Mouse (Mus musculus) midbrain, embryonic 12.5 days (tissue): ENCODE results near the gene Cyb561d1. TPM values are rescaled to one million over a fixed set of nuclear protein-coding genes. Genes with fewer than 3 reads are reported as not detected.

Experiments
- ATAC-seq: fragments of 200-750 bp; cut with Nextera tagmentation; 2 replicates; pipeline ENCODE4 v1.8.0; 2017; ENCODE audit warnings: low read depth, moderate TSS enrichment, moderate library complexity; ENCODE audit not compliant: low FRiP score
- H3K27ac ChIP-seq: fragments of 300-500 bp; sonication (generic); replicated peaks from 2 replicates; pipeline ENCODE4 v1.5.1; 2016; ENCODE audit warnings: mild to moderate bottlenecking
- H3K27me3 ChIP-seq: fragments of 300-500 bp; sonication (generic); 2 replicates; pipeline ENCODE4 v1.6.1; 2016; ENCODE audit warnings: mild to moderate bottlenecking
- H3K36me3 ChIP-seq: fragments of 300-500 bp; sonication (generic); 2 replicates; pipeline ENCODE4 v1.6.1; 2016
- H3K4me1 ChIP-seq: fragments of 300-500 bp; sonication (generic); 2 replicates; pipeline ENCODE4 v1.6.1; 2016
- H3K4me2 ChIP-seq: fragments of 300-500 bp; sonication (generic); replicated peaks from 2 replicates; pipeline ENCODE4 v1.6.1; 2016; ENCODE audit warnings: mild to moderate bottlenecking, moderate library complexity
- H3K4me3 ChIP-seq: fragments of 300-500 bp; sonication (generic); 2 replicates; pipeline ENCODE4 v1.5.1; 2016; ENCODE audit warnings: mild to moderate bottlenecking
- H3K9ac ChIP-seq: fragments of 300-500 bp; sonication (generic); replicated peaks from 2 replicates; pipeline ENCODE4 v1.6.1; 2016; ENCODE audit warnings: mild to moderate bottlenecking, moderate library complexity
- H3K9me3 ChIP-seq: fragments of 300-500 bp; sonication (generic); 2 replicates; pipeline ENCODE4 v1.6.1; 2016; ENCODE audit warnings: mild to moderate bottlenecking
- WGBS: fragments of 180-500 bp; shearing (Covaris S2); methylation state at CpG from one replicate; pipeline ENCODE4 v1.1.7; 2016; 5-methylcytosine and 5-hydroxymethylcytosine counted together
- polyA plus RNA-seq: library from polyadenylated mRNA; unstranded; fragments of >200 nt; fragmentation: Nextera tagmentation; extraction: Ambion mirVana; gene quantifications from 2 replicates; pipeline ENCODE4 v1.2.1, GENCODE M21; 2016

Gene Cyb561d1
- polyA plus RNA-seq, 1 experiment from 2014 or later, result 5.6 TPM

DNA sequence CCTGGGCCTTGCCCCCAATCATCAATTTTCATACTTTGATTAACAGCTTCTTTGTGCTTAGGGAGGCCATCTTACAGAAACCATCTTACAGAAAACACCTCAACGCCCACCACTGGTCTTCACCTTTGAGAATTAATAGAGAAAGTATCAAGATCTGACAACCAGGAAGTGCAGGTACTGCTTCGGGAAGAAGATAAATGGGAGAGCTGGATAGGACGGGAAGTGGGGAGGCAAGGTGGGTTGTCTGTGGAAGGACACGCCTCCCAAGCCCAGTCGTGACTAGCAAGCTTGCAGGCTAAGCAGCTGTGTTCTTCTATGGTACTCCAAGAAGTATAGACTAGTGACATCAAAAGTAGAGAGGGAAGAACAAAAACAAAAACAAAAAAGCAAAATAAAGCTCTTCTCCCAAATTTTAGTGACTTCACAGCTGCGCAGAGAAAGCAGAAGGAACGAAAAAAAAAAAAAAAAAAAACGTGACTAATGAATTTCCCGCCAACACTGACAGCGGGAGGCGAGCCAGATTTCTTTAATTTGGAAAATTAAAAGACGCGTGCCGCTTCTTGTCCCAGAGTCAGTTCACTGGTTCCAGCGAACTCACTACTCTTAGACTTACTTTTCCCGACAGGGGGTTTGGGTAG lies 15.4 kb downstream of the Cyb561d1 start:
- Histone ChIP-seq H3K9ac (peak overlapping the region; percentile 80; the same call in 1 of the 2 replicates), H3K4me2 (peak overlapping the region; percentile 93), H3K9me3 (no peaks in the 10 kb centered on the region), H3K36me3 (no peaks in the 10 kb centered on the region), H3K27ac (no peak overlapping the region), H3K4me1 (peaks cover 22% of the 10 kb centered on the region), H3K4me3 (peak overlapping the region; percentile 84), H3K27me3 (peaks cover 19% of the 10 kb centered on the region)
- WGBS, result 5% methylated on average over 16 of the region's 16 CpGs
- ATAC-seq, result no peak

DNA sequence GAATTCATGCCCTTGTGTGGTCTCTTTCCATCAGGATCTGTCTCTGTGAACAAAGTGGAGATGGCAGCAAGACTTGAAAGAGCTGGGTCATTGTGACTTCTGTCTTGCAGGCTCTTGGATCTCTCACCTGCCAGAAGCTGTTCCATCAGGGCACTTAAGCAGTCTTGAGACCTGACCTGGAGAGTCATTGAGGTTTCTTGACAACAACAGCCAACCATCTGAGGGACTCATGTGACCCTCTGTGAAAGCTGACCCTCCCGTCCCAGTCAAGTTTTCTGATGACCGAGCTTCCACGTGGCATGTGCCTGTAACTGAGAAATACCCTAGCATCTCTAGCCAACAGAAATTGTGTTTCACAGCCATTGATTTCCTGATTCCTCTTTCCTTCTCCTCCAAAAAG lies 16.3 kb downstream of the Cyb561d1 start:
- Histone ChIP-seq H3K4me1 (peaks cover 25% of the 10 kb centered on the region), H3K27me3 (peaks cover 19% of the 10 kb centered on the region), H3K4me3 (no peak overlapping the region), H3K4me2 (no peak overlapping the region), H3K36me3 (no peaks in the 10 kb centered on the region), H3K9me3 (no peaks in the 10 kb centered on the region), H3K9ac (no peak overlapping the region), H3K27ac (no peak overlapping the region)
- WGBS, result 79% methylated on average over 3 of the region's 3 CpGs
- ATAC-seq, result no peak

DNA sequence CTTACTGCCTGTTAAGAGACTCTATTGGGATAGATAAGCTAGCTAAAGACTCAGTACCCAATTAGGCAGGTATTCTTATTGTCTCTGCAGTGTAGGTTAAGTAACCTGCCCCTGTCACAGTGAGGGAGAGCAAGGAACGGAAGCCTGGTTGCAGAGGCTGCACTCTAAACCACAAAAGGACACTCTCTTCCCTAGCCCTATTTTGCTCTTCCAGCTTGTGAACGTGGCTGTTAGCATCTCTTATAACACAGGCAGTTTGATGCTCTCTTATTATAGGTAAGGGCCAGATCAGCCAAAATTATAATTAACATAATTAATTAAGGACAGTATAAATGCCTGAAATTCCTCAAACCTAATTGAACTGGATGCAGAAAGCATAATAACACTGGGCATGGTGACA lies 20.5 kb downstream of the Cyb561d1 start:
- 51% methylated on average over 2 of the region's 2 CpGs for WGBS
- Histone ChIP-seq H3K27me3 (peaks cover 8% of the 10 kb centered on the region), H3K4me3 (no peak overlapping the region), H3K4me2 (no peak overlapping the region), H3K27ac (no peak overlapping the region), H3K9ac (no peak overlapping the region), H3K9me3 (no peaks in the 10 kb centered on the region), H3K4me1 (peaks cover 10% of the 10 kb centered on the region), H3K36me3 (no peaks in the 10 kb centered on the region)
- no peak for ATAC-seq

DNA sequence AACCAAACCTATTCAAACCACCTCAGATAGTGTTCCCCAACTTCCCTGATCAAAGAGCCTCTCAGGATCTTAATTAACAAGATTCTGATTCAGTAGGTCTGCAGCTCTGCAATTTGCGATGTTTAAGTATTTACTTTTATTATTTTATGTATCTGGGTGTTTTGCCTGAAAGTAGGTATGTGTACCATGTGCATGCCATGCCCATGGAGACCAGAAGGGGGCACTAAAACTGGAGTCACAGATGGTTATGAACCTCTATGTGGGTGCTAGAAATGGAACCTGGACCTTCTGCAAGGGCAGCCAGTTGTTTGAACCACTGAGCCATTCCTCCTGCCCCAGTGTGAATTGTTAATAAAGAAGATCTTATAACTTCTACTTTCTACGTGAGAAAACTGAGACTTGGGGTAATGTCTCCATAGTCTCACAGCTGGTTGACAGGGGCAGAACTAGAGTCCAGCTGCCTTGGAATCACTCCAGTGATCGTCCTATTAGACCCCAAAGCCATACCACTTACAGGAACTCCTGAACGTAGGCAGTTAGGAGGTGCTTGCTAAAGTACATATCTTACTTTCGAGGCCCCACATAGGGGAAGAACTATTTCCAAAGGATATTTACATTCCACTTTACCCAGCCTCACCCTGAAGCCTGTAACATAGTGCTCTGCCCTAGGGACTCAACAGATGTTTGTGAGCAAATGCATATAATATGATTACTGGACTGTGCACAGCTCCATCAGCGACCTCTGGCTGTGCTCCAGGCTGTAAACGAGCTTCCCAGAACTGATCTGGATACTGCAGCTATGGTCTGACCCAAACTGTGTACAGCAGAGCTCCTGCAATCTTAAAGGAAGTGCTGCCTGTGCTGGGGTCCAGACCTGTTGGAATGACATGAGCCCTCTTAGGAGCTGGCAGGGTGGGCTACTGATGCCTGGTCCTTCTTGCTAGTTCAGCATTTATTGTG lies 22.0 kb downstream of the Cyb561d1 start:
- WGBS, result 83% methylated on average over 7 of the region's 7 CpGs
- Histone ChIP-seq H3K9ac (no peak overlapping the region), H3K4me3 (no peak overlapping the region), H3K27ac (no peak overlapping the region), H3K9me3 (no peaks in the 10 kb centered on the region), H3K4me2 (no peak overlapping the region), H3K36me3 (no peaks in the 10 kb centered on the region), H3K4me1 (peaks cover 24% of the 10 kb centered on the region), H3K27me3 (no peaks in the 10 kb centered on the region; the same call in 1 of the 2 replicates)
- ATAC-seq, result no peak

DNA sequence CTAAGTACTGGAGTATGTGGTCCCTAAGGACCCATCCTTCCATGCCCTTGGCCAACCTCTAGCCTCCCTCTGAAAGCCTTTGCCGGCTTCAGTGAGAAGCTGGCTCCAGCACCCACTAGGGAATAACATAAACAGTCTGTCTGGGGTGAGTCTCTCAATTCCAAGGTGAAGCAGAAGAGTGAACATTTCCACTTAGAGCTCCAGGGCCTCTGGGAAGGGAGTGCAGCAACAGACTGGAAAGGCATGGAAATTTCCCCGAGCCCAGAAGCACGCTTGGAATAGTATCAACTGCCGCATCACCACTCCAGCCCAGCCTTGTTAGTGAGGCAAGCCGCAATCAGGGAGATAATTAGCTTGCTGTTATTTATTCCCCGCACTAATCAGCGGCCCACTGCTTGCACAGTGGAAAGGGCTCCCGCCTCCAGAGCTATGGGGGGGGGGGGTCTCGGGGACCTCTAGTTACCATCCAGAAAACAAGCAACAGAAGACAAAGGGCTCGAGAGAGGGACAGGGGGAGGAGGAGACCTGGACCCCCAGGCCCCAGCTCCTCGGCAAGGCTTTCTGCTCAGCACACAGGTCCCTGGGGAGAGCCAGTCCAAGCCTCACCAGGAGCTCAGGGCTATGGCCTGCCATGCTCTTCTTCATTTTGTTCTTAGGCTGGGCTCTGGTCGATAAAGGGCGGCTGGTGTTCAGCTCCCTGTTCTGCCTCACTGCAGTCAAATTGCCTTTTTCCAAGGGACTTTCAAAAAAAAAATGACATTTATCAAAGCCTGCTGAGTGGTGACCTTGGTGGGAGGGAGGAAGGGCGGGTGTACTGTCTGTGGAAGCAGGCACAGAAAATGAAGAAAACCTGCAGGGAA lies 26.1 kb downstream of the Cyb561d1 start:
- Histone ChIP-seq H3K4me2 (peak overlapping the region; percentile 25; the same call in 1 of the 2 replicates), H3K36me3 (no peaks in the 10 kb centered on the region), H3K27me3 (no peaks in the 10 kb centered on the region; the same call in 1 of the 2 replicates), H3K9me3 (no peaks in the 10 kb centered on the region), H3K27ac (peak overlapping the region; percentile 74), H3K4me3 (no peak overlapping the region), H3K9ac (0 out of 2 replicates have a peak overlapping the region, but pooled peaks have one; percentile 34), H3K4me1 (peaks cover 20% of the 10 kb centered on the region)
- 27% methylated on average over 14 of the region's 14 CpGs for WGBS
- ATAC-seq, result peak; percentile 85

DNA sequence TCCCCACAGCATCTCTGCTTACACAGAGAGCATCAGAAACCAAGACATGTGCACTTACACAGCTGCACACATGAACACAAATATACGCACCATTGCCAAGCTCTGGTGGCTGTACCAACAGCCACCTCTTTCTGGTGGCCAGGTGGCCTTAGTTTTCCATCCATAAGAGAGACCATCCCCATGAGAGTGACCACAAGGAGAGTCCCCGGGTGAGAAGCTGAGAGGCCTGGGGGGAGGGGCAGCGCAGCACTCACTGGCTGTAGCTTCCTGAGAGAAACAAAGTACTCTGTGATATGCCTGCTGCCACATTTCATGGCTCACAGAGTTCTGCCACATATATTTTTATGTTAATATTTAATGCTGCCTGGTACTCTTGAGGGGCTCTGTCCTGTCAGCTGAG lies 31.8 kb downstream of the Cyb561d1 start:
- WGBS, result 45% methylated on average over 3 of the region's 3 CpGs
- Histone ChIP-seq H3K27ac (no peak overlapping the region), H3K4me1 (peaks cover 49% of the 10 kb centered on the region)

DNA sequence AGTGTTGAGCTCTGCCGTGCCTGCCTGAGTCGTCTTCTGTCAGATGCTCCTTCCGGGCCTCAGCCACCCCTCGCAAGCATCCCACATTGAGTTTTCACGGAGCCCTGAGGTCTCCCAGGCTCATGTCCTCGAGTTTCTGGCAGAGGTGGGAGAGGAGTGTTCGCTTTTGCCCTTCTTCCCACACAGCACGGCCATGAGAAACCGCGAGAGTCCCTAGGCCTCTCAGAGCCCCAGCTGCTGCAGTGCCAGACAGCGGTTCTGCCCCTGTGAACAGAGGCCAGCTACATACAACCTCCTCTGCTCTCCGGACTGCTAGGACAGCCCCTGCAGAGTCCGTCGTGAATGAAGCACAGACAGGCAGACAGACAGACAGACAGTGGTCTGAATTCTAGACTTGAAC lies 33.5 kb downstream of the Cyb561d1 start:
- H3K9ac ChIP-seq, result no peak overlapping the region
- no peaks in the 10 kb centered on the region for H3K36me3 ChIP-seq
- peak overlapping the region; percentile 81; the same call in 1 of the 2 replicates for H3K27ac ChIP-seq
- 48% methylated on average over 14 of the region's 14 CpGs for WGBS
- no peak overlapping the region for H3K4me3 ChIP-seq
- 0 out of 2 replicates have a peak, but pooled peaks have one; percentile 27 for ATAC-seq
- peaks cover 47% of the 10 kb centered on the region for H3K4me1 ChIP-seq
- no peaks in the 10 kb centered on the region for H3K9me3 ChIP-seq
- H3K27me3 ChIP-seq, result no peaks in the 10 kb centered on the region; the same call in 1 of the 2 replicates
- no peak overlapping the region for H3K4me2 ChIP-seq

More for the DNA sequence above, 31.8 kb downstream of the Cyb561d1 start:
- Histone ChIP-seq H3K27me3 (no peaks in the 10 kb centered on the region; the same call in none of the 2 replicates), H3K9ac (no peak overlapping the region; the same call in 1 of the 2 replicates), H3K4me2 (no peak overlapping the region), H3K4me3 (no peak overlapping the region), H3K9me3 (no peaks in the 10 kb centered on the region), H3K36me3 (no peaks in the 10 kb centered on the region)
- no peak for ATAC-seq

DNA sequence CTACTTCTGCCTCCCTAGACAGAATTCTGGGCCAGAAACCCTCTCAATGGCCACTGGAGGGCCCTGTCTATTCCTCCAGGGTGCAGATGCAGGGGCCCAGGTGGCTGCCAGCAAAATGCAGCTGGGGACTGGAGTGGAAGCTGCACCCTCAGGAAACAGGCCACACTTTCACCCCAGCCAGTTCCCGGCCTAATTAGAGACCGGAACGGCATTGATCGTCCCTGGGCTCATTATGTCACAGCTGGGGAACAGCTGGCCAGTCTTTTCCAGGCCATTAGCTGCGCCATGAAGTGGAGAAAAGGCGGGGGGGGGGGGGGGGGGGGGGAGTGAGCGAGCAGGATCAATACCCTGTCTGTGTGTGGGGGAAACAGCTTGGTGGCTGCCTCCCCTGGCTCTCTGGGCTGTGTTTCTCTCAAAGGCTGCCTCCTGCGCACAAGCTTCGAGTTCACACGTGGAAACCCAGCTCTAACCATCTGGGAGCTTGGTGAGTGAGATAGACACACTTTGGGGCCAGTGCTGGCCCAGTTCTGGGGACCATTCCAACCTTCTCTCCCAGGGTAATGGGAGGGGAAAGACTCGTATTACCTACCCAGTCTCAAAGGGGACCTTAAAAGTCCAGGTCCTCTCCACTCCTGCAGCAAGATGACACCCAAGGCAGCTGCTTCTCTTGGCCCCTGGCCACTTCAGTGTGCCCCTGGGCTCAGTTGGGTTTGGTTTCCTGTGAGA lies 34.4 kb downstream of the Cyb561d1 start:
- Histone ChIP-seq H3K27ac (peak overlapping the region; percentile 81), H3K4me3 (no peak overlapping the region), H3K4me2 (0 out of 2 replicates have a peak overlapping the region, but pooled peaks have one; percentile 24), H3K4me1 (peaks cover 47% of the 10 kb centered on the region), H3K27me3 (no peaks in the 10 kb centered on the region; the same call in 1 of the 2 replicates), H3K9me3 (no peaks in the 10 kb centered on the region), H3K36me3 (no peaks in the 10 kb centered on the region), H3K9ac (no peak overlapping the region; the same call in 1 of the 2 replicates)
- ATAC-seq, result peak; percentile 66
- 12% methylated on average over 9 of the region's 11 CpGs for WGBS

DNA sequence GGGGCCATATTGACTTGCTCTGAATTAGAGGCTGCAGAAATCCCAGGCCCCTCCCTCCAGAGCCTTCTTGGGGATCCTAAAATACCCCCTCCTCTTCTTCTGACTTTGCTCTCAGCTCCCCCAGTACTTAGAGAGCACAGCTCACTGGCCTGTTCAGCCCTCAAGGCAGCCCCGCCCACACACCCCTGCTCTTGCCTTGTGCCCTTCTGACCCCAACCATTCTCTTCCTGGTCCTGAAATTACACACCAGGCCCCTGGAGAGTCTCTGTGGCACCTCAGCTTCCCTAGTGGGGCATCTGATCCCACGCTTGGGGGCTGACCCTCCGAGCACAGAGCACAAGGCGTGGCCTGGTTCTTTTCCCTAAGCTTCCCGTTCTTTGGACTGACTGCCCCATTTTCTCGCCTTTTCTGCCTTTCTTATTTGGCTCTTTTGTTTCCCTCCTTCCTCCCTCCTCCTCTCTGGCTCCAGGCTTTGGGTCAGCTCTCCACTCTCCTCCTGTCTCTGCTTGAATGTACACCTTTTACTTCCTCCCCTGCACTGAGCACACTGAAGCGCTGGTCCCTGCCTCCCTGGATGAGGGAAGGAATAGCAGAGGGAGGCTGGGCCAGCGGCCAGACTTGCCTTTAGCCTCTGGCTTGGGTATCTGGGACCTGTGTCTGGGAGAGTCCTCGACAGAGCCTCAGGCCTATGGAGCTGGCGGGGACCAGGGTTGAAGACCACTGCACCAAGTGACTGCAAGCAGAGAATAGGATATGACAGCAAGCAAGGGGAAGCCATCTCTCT lies 35.3 kb downstream of the Cyb561d1 start:
- WGBS, result 26% methylated on average over 10 of the region's 10 CpGs
- Histone ChIP-seq H3K4me1 (peaks cover 47% of the 10 kb centered on the region), H3K27me3 (no peaks in the 10 kb centered on the region; the same call in 1 of the 2 replicates), H3K9ac (no peak overlapping the region; the same call in 1 of the 2 replicates), H3K4me2 (no peak overlapping the region), H3K4me3 (no peak overlapping the region), H3K36me3 (no peaks in the 10 kb centered on the region), H3K27ac (peak overlapping the region; percentile 81), H3K9me3 (no peaks in the 10 kb centered on the region)
- peak; percentile 18; the same call in 1 of the 2 replicates for ATAC-seq

DNA sequence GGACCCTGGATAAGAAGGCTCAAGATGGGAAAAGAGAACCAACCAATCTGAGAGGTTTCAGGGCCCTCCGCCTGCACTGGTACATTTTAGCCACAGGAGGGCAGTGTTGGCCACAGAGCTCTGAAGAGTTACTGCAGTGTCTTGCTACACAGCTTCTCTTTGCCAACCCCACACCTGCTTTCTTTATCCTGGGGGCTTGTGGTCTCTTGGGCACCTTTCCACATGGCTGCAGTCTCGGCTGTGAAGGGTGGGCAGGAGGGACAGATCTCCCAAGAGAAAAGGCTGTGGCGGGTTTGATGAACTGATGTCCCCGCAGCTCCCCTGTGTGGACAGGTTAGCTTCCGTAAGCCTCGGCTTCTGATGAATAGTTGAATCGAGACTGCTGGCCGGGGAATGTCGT lies 36.2 kb downstream of the Cyb561d1 start:
- ATAC-seq, result peak; percentile 65
- no peaks in the 10 kb centered on the region for H3K9me3 ChIP-seq
- H3K9ac ChIP-seq, result no peak overlapping the region
- H3K36me3 ChIP-seq, result no peaks in the 10 kb centered on the region
- H3K27me3 ChIP-seq, result no peaks in the 10 kb centered on the region; the same call in 1 of the 2 replicates
- H3K4me1 ChIP-seq, result peaks cover 47% of the 10 kb centered on the region
- H3K4me3 ChIP-seq, result no peak overlapping the region
- H3K27ac ChIP-seq, result 0 out of 2 replicates have a peak overlapping the region, but pooled peaks have one; percentile 81
- WGBS, result 30% methylated on average over 9 of the region's 9 CpGs
- H3K4me2 ChIP-seq, result peak overlapping the region; percentile 38; the same call in 1 of the 2 replicates
